Mouse (Mus musculus) liver, embryonic 12.5 days (tissue): ENCODE data around the gene Abcd2. TPM values are rescaled to one million over a fixed set of nuclear protein-coding genes. Genes with fewer than 3 reads are reported as not detected.

Source experiments
- ATAC-seq: fragments of 200-750 bp; cut with Nextera tagmentation; 2 replicates; pipeline ENCODE4 v1.8.0; 2017; ENCODE audit warnings: moderate number of reproducible peaks, mild to moderate bottlenecking, moderate library complexity
- H3K27ac ChIP-seq: fragments of 300-500 bp; sonication (generic); 2 replicates; pipeline ENCODE4 v1.5.1; 2016; ENCODE audit warnings: mild to moderate bottlenecking
- H3K27me3 ChIP-seq: fragments of 300-500 bp; sonication (generic); replicated peaks from 2 replicates; pipeline ENCODE4 v1.6.1; 2016; ENCODE audit warnings: mild to moderate bottlenecking, moderate library complexity
- H3K36me3 ChIP-seq: fragments of 300-500 bp; sonication (generic); 2 replicates; pipeline ENCODE4 v1.6.1; 2016; ENCODE audit warnings: mild to moderate bottlenecking, moderate library complexity
- H3K4me1 ChIP-seq: fragments of 300-500 bp; sonication (generic); 2 replicates; pipeline ENCODE4 v1.6.1; 2016
- H3K4me2 ChIP-seq: fragments of 300-500 bp; sonication (generic); 2 replicates; pipeline ENCODE4 v1.6.1; 2016; ENCODE audit warnings: mild to moderate bottlenecking, moderate library complexity
- H3K4me3 ChIP-seq: fragments of 300-500 bp; sonication (generic); 2 replicates; pipeline ENCODE4 v1.5.1; 2016; ENCODE audit warnings: mild to moderate bottlenecking, moderate library complexity
- H3K9ac ChIP-seq: fragments of 300-500 bp; sonication (generic); 2 replicates; pipeline ENCODE4 v1.6.1; 2016; ENCODE audit warnings: mild to moderate bottlenecking, moderate library complexity
- H3K9me3 ChIP-seq: fragments of 300-500 bp; sonication (generic); replicated peaks from 2 replicates; pipeline ENCODE4 v1.6.1; 2016; ENCODE audit warnings: mild to moderate bottlenecking, moderate library complexity
- WGBS: fragments of 180-500 bp; shearing (Covaris S2); methylation state at CpG from one replicate; pipeline ENCODE4 v1.1.7; 2016; ENCODE audit not compliant: insufficient replicate concordance; 5-methylcytosine and 5-hydroxymethylcytosine counted together
- polyA plus RNA-seq: library from polyadenylated mRNA; unstranded; fragments of >200 nt; fragmentation: Nextera tagmentation; extraction: Ambion mirVana; gene quantifications from 2 replicates; pipeline ENCODE4 v1.2.1, GENCODE M21; 2016

Gene Abcd2
- polyA plus RNA-seq, 1 experiment from 2014 or later = 1.9 TPM

- ATAC-seq = no peak
Observed at GRCm38 (mm10) chr15:91124584-91124983, 67.0 kb downstream of the Abcd2 start.

GRCm38 (mm10) chr15:91112555-91113209, 78.9 kb downstream of the Abcd2 start:
- ATAC-seq = no peak
- Histone ChIP-seq H3K9me3 (no peaks in the 10 kb centered on the region), H3K27ac (no peak overlapping the region), H3K4me1 (no peaks in the 10 kb centered on the region), H3K36me3 (no peaks in the 10 kb centered on the region), H3K9ac (no peak overlapping the region), H3K27me3 (no peaks in the 10 kb centered on the region), H3K4me2 (no peak overlapping the region), H3K4me3 (no peak overlapping the region)
- 64% methylated on average over 7 of the region's 7 CpGs for WGBS

More at GRCm38 (mm10) chr15:91124584-91124983, 67.0 kb downstream of the Abcd2 start:
- Histone ChIP-seq H3K27me3 (no peaks in the 10 kb centered on the region), H3K27ac (no peak overlapping the region), H3K4me3 (no peak overlapping the region), H3K4me2 (no peak overlapping the region), H3K4me1 (no peaks in the 10 kb centered on the region), H3K36me3 (no peaks in the 10 kb centered on the region), H3K9ac (no peak overlapping the region), H3K9me3 (no peaks in the 10 kb centered on the region)
- WGBS = 75% methylated on average over 4 of the region's 4 CpGs

- H3K4me3 ChIP-seq = no peak overlapping the region
- H3K4me2 ChIP-seq = no peak overlapping the region
- no peak for ATAC-seq
- no peaks in the 10 kb centered on the region for H3K36me3 ChIP-seq
- H3K4me1 ChIP-seq = no peaks in the 10 kb centered on the region
- no peaks in the 10 kb centered on the region for H3K9me3 ChIP-seq
- WGBS = 79% methylated on average over 5 of the region's 5 CpGs
- no peak overlapping the region for H3K9ac ChIP-seq
- H3K27ac ChIP-seq = no peak overlapping the region
- no peaks in the 10 kb centered on the region for H3K27me3 ChIP-seq
Observed at GRCm38 (mm10) chr15:91108102-91108659, 83.4 kb downstream of the Abcd2 start.

GRCm38 (mm10) chr15:91104934-91105333, 86.7 kb downstream of the Abcd2 start:
- H3K4me2 ChIP-seq = no peak overlapping the region
- no peaks in the 10 kb centered on the region for H3K4me1 ChIP-seq
- no peaks in the 10 kb centered on the region for H3K27me3 ChIP-seq
- no peak overlapping the region for H3K4me3 ChIP-seq
- no peak for ATAC-seq
- H3K36me3 ChIP-seq = no peaks in the 10 kb centered on the region
- H3K9ac ChIP-seq = no peak overlapping the region
- H3K9me3 ChIP-seq = no peaks in the 10 kb centered on the region
- WGBS = 62% methylated on average over 3 of the region's 3 CpGs
- no peak overlapping the region for H3K27ac ChIP-seq

GRCm38 (mm10) chr15:91104276-91104675, 87.3 kb downstream of the Abcd2 start:
- H3K4me2 ChIP-seq = no peak overlapping the region
- H3K9ac ChIP-seq = no peak overlapping the region
- H3K9me3 ChIP-seq = no peaks in the 10 kb centered on the region
- no peaks in the 10 kb centered on the region for H3K4me1 ChIP-seq
- H3K27ac ChIP-seq = no peak overlapping the region
- H3K4me3 ChIP-seq = no peak overlapping the region
- 75% methylated on average over 1 of the region's 1 CpGs for WGBS
- H3K36me3 ChIP-seq = no peaks in the 10 kb centered on the region
- no peak for ATAC-seq
- no peaks in the 10 kb centered on the region for H3K27me3 ChIP-seq

GRCm38 (mm10) chr15:91103814-91104213, 87.8 kb downstream of the Abcd2 start:
- H3K4me2 ChIP-seq = no peak overlapping the region
- H3K9me3 ChIP-seq = no peaks in the 10 kb centered on the region
- H3K4me3 ChIP-seq = no peak overlapping the region
- 71% methylated on average over 14 of the region's 14 CpGs for WGBS
- no peak for ATAC-seq
- no peaks in the 10 kb centered on the region for H3K36me3 ChIP-seq
- H3K27ac ChIP-seq = no peak overlapping the region
- H3K27me3 ChIP-seq = no peaks in the 10 kb centered on the region
- no peak overlapping the region for H3K9ac ChIP-seq
- H3K4me1 ChIP-seq = no peaks in the 10 kb centered on the region

- H3K9me3 ChIP-seq = no peaks in the 10 kb centered on the region
- H3K27me3 ChIP-seq = no peaks in the 10 kb centered on the region
- no peak overlapping the region for H3K4me3 ChIP-seq
- ATAC-seq = no peak
- WGBS = 70% methylated on average over 8 of the region's 8 CpGs
- no peak overlapping the region for H3K9ac ChIP-seq
- no peak overlapping the region for H3K4me2 ChIP-seq
- H3K27ac ChIP-seq = no peak overlapping the region
- no peaks in the 10 kb centered on the region for H3K36me3 ChIP-seq
- no peaks in the 10 kb centered on the region for H3K4me1 ChIP-seq
Observed at GRCm38 (mm10) chr15:91103305-91103704, 88.3 kb downstream of the Abcd2 start.

GRCm38 (mm10) chr15:91096606-91097005, 95.0 kb downstream of the Abcd2 start:
- Histone ChIP-seq H3K9me3 (no peaks in the 10 kb centered on the region), H3K4me3 (no peak overlapping the region)
- WGBS = 76% methylated on average over 6 of the region's 6 CpGs

More at GRCm38 (mm10) chr15:91096606-91097005, 95.0 kb downstream of the Abcd2 start:
- ATAC-seq = no peak
- Histone ChIP-seq H3K27ac (no peak overlapping the region), H3K27me3 (no peaks in the 10 kb centered on the region), H3K4me2 (no peak overlapping the region), H3K4me1 (no peaks in the 10 kb centered on the region), H3K36me3 (no peaks in the 10 kb centered on the region), H3K9ac (no peak overlapping the region)

Other genes starting within 250 kb of the Abcd2 start
- 1.9 and 2.0 TPM in 2 replicates for gene Kif21a, start 141.9 kb downstream of the Abcd2 start, polyA plus RNA-seq
- not detected in 2 replicates for gene CN725425, start 7.7 kb upstream of the Abcd2 start, polyA plus RNA-seq